Mouse (Mus musculus) brain, embryonic 14.5 days (tissue): ENCODE data around the gene Ciao2b.

Source experiments
- CTCF ChIP-seq: fragments of 200-500 bp; IDR thresholded peaks from 2 replicates; pipeline ENCODE4 v1.5.1; 2012; ENCODE audit warnings: inconsistent platforms, mild to moderate bottlenecking, moderate library complexity, borderline replicate concordance; ENCODE audit not compliant: insufficient read depth, insufficient read length; ENCODE audit errors: extremely low read depth
- POLR2A ChIP-seq: fragments of 200-500 bp; IDR thresholded peaks from 2 replicates; pipeline ENCODE4 v1.6.1; 2012; ENCODE audit warnings: mild to moderate bottlenecking, inconsistent platforms, borderline replicate concordance; ENCODE audit not compliant: poor library complexity, insufficient read depth, insufficient read length, severe bottlenecking; ENCODE audit errors: extremely low read depth

DNA sequence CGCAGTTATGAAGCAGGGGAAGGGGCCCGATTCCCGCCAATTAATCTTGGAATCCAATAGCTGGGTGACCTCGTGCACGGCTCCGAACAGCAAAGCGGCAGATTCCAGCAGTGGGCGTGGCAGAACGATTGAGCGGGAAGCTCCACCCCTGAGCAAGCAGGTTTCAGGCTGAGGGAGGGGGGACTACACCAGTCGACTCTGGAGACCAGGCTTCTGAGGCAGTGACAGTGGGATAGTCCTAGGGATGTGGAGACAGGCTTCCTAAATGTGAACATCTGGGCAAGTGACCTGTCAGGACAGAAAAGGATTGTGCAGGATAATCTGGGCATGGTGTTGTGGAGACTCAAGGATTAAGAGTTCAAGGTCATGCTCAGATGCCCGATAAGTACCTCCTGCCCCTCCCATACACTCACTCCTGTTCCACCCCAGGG is 39.8 kb downstream of the Ciao2b start:
- TF ChIP-seq POLR2A (no peak), CTCF (no peak)
